Mouse (Mus musculus) ovary, postnatal 36 days (tissue): ENCODE data around the gene C1qc.

Experiments
- DNase-seq: peaks from one replicate; pipeline ENCODE4 v3.0.0; 2022; ENCODE audit warnings: low spot score, mixed read lengths

C1qc gene

GRCm38 (mm10) chr4:136848565-136848964 is 44.3 kb downstream of the C1qc start:
- no peak for DNase-seq

- no peak for DNase-seq
These were observed 45.7 kb downstream of the C1qc start for GRCm38 (mm10) chr4:136847166-136847565.

DNA sequence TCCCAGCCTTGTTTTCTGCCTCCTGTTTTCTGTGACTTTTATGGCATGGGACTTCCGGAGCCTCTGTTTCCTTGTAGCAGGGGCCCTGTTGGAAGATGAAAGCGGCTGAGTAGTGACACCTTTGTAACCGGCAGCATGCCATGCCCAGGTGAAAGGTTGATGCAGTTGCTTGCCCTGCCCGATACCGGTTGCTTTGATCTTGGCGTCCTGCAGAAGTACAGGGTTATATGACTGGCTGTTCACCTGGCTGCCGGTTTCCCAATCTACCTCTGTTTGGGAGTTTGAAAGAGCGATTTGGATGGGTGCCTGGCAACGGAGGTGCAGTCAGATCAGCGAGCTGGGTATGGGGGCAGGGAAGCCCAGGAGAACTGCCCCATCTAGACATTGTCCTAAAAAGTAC is 50.1 kb downstream of the C1qc start:
- DNase-seq = no peak

DNA sequence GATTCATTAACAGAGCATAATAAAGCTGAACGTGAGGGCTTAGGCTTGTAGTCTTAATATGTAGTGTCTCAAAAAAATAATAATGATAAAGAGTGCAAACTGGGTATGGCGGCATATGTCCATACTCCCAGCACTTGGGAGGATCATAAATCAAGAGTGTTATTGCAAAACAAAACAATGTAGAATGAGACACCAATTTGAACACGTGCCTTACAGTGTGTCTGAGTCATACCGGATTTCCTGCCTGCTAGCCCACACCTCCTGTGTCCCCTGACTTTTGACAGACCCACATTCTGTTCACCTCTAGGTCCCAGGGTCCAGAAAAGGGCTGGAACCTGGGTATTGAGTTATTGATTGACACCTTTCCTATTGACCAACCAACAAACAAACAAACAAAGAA is 50.8 kb downstream of the C1qc start:
- DNase-seq = no peak

DNA sequence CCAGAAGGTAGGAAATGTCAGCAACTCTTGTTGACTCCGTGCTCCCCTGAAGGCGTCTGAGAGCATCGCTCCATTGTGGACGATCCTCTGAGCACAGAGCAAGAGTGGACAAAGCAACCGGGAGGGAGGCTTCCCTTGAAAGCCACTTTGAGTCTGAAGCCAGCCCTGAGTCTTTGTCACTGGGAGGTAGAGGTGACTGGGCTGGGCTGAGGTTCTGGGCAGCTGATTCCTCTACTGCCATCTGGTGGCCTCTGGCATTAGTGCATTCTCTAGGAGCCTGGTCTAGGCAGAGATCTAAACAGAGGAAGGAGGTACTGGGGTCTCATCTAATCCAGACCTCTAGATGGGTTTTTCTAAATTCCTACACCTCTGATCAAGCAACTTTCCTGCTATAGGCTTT is 51.8 kb downstream of the C1qc start:
- peak; percentile 68 for DNase-seq
